Mouse (Mus musculus) ovary, postnatal 36 days (tissue): ENCODE measurements around the gene Tecpr2.

Experiments used
- DNase-seq: peaks from one replicate; pipeline ENCODE4 v3.0.0; 2022; ENCODE audit warnings: low spot score, mixed read lengths

The Tecpr2 gene

GRCm38 (mm10) chr12:110864008-110864407 is 25.1 kb upstream of the Tecpr2 start:
- no peak for DNase-seq

- DNase-seq, result no peak
Measured at GRCm38 (mm10) chr12:110865571-110865970, 23.5 kb upstream of the Tecpr2 start.

- DNase-seq, result no peak
Measured at GRCm38 (mm10) chr12:110865989-110866388, 23.1 kb upstream of the Tecpr2 start.

- DNase-seq, result no peak
Measured at GRCm38 (mm10) chr12:110870107-110870506, 19.0 kb upstream of the Tecpr2 start.

GRCm38 (mm10) chr12:110871247-110871646 is 17.8 kb upstream of the Tecpr2 start:
- DNase-seq, result no peak

GRCm38 (mm10) chr12:110875351-110875750 is 13.7 kb upstream of the Tecpr2 start:
- DNase-seq, result no peak

GRCm38 (mm10) chr12:110882291-110882690 is 6.8 kb upstream of the Tecpr2 start:
- no peak for DNase-seq

- no peak for DNase-seq
Measured at GRCm38 (mm10) chr12:110885251-110885650, 3.8 kb upstream of the Tecpr2 start.

- DNase-seq, result no peak
Measured at GRCm38 (mm10) chr12:110888106-110888505, 958 bp upstream of the Tecpr2 start.

- no peak for DNase-seq
Measured at GRCm38 (mm10) chr12:110888606-110889005, 458 bp upstream of the Tecpr2 start.

- no peak for DNase-seq
Measured at GRCm38 (mm10) chr12:110891887-110892286, 2.8 kb downstream of the Tecpr2 start.

- no peak for DNase-seq
Measured at GRCm38 (mm10) chr12:110902106-110902505, 13.0 kb downstream of the Tecpr2 start.

GRCm38 (mm10) chr12:110903536-110903935 is 14.5 kb downstream of the Tecpr2 start:
- DNase-seq, result no peak

- no peak for DNase-seq
Measured at GRCm38 (mm10) chr12:110907845-110908244, 18.8 kb downstream of the Tecpr2 start.

- no peak for DNase-seq
Measured at GRCm38 (mm10) chr12:110909962-110910361, 20.9 kb downstream of the Tecpr2 start.

- DNase-seq, result no peak
Measured at GRCm38 (mm10) chr12:110915761-110916160, 26.7 kb downstream of the Tecpr2 start.

- DNase-seq, result no peak
Measured at GRCm38 (mm10) chr12:110920254-110920653, 31.2 kb downstream of the Tecpr2 start.

GRCm38 (mm10) chr12:110921572-110921971 is 32.5 kb downstream of the Tecpr2 start:
- no peak for DNase-seq

GRCm38 (mm10) chr12:110932820-110933219 is 43.8 kb downstream of the Tecpr2 start:
- DNase-seq, result no peak

GRCm38 (mm10) chr12:110935983-110936620 is 47.0 kb downstream of the Tecpr2 start:
- DNase-seq, result peak; percentile 77

GRCm38 (mm10) chr12:110937496-110937895 is 48.4 kb downstream of the Tecpr2 start:
- DNase-seq, result no peak

GRCm38 (mm10) chr12:110939385-110939784 is 50.3 kb downstream of the Tecpr2 start:
- no peak for DNase-seq

GRCm38 (mm10) chr12:110940869-110941268 is 51.8 kb downstream of the Tecpr2 start:
- DNase-seq, result no peak

GRCm38 (mm10) chr12:110946216-110946615 is 57.2 kb downstream of the Tecpr2 start:
- DNase-seq, result no peak
